Mouse (Mus musculus) CH12F3 (cell line): ENCODE measurements around the gene Sdc1.

Experiments
- in situ Hi-C: fragments of 300-500 bp; cut with MboI; formaldehyde crosslinking; loops from 2 replicates; pipeline ENCODE4 v1.14.3; 2020; ENCODE audit warnings: low sequenced_read_pairs

Gene Sdc1

DNA sequence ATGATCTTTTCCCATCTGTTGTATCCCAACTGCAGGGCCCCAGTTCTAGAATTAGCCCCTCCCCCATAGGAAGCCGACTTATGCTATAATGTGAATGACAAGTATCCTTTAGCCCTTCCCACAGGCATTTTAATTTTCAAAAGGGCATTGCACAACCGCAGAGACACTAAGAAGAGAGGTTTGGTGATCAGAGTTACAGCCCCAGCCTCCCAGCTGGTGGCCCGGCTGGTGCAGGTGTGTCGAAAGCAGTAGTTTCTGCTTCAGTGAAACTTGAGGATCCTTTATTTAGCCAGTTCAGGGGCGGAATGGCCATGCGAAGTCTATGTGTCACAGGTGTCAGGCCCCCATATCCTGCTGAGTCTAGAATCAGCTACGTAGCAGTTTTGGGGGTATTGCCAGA, 10.0 kb downstream of the Sdc1 start:
- in situ Hi-C loops: no loop called here

GRCm38 (mm10) chr12:8781681-8782378, 10.7 kb downstream of the Sdc1 start:
- in situ Hi-C loops: no loop called here

- in situ Hi-C loops: no loop called here
These were observed 11.4 kb downstream of the Sdc1 start for GRCm38 (mm10) chr12:8782565-8782964.

GRCm38 (mm10) chr12:8784189-8784588, 13.1 kb downstream of the Sdc1 start:
- in situ Hi-C loops: no loop called here

DNA sequence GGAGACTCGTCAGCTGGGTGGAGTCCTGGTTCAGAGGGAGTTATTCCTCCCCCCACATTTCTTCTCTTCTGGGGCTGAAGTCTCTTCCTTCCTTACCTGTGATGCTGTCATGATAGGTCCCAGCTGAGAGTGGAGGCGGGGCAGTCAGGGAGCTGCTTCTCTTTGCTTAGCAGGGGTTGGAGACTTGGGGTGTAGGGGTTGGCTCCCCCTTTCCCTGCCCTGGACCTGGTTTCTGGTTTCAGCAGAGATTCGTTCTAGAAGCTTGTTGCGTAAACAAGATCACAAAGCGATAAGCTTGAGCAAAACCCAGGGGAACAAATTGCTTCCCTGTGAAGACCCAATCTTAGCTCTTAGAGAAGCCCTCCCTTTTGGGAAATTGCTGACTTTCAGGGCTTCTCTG, 15.4 kb downstream of the Sdc1 start:
- in situ Hi-C loops: no loop called here

- in situ Hi-C loops: no loop called here
These were observed 16.0 kb downstream of the Sdc1 start for GRCm38 (mm10) chr12:8786984-8787730.

DNA sequence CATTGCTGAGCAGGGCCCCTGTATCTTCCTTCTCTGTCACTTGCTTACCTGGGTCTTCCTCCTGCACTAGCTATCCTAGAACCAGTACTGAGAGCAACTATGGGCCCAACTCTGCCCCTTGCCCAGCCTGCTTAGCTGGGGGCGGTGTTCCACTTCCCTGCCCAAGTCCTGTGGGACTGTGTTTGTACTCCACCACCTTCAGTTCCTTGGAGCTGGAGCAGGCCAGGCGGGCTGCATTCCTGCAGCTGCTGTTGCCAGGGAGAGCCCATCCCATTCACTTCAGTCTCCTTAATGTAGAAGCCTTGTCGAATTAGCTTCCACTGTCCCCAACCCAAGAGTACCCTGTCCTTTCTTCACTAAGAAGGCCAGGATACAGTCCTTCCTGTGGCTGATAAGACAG, 17.3 kb downstream of the Sdc1 start:
- in situ Hi-C loops: no loop called here

DNA sequence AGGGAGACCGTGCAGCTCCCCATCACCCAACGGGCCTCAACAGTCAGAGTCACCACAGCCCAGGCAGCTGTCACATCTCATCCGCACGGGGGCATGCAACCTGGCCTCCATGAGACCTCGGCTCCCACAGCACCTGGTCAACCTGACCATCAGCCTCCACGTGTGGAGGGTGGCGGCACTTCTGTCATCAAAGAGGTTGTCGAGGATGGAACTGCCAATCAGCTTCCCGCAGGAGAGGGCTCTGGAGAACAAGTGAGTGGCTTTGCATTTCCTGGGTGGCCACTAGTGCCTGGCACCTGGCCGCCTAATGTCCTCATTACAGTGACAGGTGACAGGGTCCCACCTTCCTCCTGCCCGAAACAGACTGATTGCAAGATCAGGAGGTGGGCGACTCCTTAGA, 19.5 kb downstream of the Sdc1 start:
- in situ Hi-C loops: no loop called here

GRCm38 (mm10) chr12:8793410-8794051, 22.4 kb downstream of the Sdc1 start:
- in situ Hi-C loops: no loop called here

DNA sequence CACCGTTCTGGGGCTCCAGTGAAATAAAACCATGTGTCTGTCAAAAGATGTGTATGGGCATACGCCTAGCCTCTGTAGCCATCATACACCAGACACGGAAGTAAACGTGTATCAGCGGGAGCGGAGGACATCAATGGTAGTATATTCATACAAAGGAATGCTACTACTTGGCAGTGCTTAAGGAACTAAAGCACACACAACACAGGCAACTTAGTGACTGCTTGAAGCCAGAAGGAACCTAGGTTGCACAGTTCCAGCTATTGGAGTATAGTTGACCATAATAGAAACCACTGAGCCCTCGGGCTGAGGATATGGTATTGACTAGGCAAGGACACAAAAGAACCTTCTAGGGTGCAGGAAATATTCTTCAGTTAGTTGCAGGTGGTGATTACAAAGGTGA, 26.8 kb downstream of the Sdc1 start:
- in situ Hi-C loops: no loop called here

- in situ Hi-C loops: no loop called here
These were observed 27.4 kb downstream of the Sdc1 start for GRCm38 (mm10) chr12:8798486-8799020.

GRCm38 (mm10) chr12:8803421-8804076, 32.4 kb downstream of the Sdc1 start:
- in situ Hi-C loops: no loop called here

DNA sequence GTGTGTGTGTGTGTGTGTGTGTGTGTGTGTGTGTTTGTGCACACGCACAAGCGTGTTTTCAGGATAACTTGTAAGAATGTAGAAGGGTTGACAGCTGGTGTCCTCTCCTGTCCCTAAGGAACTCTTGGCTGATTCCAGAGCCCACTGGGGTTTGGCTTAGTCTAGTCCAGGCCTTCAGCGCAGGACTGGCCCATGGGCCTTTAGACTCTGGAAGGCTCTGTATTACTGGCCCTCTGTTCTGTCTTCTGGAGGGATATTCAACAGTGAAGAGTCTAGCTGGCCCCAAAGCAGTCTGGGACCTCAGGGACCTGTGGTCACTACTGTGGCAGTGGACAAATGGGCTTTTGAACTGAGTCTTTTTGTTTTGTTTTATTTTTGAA, 32.9 kb downstream of the Sdc1 start:
- in situ Hi-C loops: no loop called here

DNA sequence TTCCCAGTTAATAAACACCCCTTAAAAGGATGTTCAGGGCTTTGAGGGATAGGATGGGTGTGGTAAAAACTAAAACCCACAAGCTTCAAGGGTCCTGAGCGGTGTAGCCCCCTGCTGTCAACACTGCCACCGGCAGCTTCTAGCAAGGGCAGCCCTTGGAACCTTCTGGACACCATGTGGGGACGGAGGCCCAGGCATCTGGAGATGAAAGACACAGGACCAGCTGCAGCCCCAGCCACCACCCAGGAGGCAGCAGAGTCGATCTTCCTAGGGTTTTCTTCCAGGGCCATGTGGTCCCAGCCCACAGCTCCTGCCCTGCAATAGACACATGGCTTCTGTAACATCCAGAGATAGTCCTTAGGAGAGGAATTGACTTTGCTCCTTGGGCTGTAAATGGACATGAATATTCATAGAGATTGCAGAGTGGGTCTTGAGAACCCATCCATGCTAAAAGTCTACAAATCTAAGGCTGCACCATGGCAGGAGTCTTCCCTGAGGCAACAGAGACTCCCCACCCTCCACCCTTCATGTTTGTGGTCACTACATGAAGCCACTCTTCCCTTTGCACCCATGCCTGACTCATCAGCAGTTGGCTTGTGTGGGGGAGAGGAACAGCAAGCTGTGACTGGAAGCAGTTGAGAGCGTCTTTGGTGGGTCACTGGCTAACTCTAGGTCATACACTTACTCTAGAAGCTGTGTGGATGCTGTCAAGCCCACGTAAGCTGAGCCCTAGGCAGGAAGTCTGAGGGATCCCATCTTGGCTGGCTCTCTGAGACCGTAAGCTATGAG, 34.0 kb downstream of the Sdc1 start:
- in situ Hi-C loops: no loop called here

- in situ Hi-C loops: no loop called here
These were observed 38.0 kb downstream of the Sdc1 start for GRCm38 (mm10) chr12:8809086-8809485.

DNA sequence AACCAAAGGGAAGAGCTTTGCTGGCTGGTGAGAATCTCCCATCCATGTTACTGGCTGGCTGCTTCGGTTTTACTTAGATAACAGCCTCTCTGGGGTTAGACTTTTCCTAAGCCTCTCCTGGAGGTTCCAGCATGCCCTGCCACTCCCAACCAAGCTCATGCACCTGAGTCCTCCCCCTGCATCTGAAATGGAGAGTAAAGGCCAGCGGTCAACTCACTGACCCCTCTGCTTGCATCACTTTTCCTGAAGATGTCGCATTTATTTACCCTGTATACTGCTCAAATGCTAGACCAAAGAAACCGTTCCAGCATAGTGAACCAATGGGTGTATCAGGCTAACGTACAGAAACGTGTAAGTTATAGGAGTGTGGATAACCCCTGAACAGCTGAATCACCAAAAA, 38.5 kb downstream of the Sdc1 start:
- in situ Hi-C loops: no loop called here

DNA sequence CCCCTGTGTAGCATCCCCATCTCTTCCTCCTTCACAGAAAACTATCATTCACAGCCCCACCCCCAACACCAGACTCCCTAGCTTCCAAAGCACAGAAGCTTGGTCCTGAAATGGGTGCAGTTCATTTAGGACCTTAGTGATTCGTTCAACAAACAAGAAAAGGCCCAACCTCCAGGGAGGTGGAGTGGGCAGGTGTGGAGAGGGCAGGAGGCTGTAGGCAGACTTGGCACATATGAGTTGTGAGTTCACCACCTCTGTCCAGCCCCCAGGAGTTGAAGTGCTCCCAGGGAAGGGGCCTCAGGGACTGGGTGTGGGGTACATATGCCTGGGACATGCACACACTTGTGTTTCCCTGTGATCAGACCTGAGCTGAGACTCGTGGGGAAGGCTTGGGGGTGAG, 39.8 kb downstream of the Sdc1 start:
- in situ Hi-C loops: no loop called here

DNA sequence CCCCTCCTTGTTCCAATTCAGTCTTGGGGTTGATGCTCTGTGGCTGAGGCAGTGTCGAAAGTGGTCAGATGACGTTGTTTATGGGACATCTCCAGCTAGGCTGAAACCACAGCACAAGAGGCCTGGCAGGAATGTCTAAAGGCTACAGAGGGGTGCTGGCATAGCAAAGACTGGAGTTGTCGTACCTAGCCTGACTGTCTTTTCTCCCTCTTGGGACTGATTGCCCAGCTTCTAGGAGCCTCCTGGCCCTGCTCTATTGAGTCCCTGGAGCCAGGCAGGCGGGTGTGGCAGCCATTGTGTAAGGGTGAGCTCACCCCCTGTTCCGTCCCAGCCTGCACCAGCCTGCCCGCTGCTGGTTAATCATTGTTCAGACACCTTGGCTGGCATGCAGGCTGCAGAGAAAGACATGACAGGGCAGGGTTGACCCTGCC, 40.3 kb downstream of the Sdc1 start:
- in situ Hi-C loops: no loop called here

GRCm38 (mm10) chr12:8811894-8812560, 40.9 kb downstream of the Sdc1 start:
- in situ Hi-C loops: no loop called here
